Mouse (Mus musculus) adipocyte (in vitro differentiated cells): Measurements from ENCODE around the gene Fam169b.

Source experiments
- DNase-seq: peaks from one replicate; pipeline ENCODE4 v3.0.0-alpha.2; 2016; ENCODE audit warnings: low spot score

Gene Fam169b

DNA sequence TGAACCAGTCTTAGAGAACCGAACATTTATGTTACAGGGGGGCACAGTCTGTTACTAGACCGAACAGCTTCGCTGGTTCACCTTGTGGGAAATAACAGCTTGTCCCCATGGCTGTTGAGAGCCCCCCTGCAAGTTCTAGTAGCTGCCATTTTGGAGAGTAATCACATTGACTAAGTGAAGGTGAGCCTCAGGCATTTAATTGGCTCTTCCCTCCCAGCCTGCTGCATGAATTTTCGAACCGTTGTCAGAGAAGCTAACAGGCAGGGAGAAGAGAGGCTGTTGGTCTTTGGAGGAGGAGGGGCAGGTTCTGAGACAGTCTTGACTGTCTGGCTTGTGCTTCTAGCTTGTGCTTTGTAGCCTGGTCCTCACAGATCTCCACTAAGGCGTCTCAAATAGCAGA, 45.3 kb downstream of the Fam169b start:
- no peak for DNase-seq

- no peak for DNase-seq
These were observed 46.6 kb downstream of the Fam169b start for GRCm38 (mm10) chr7:68320078-68320810.

DNA sequence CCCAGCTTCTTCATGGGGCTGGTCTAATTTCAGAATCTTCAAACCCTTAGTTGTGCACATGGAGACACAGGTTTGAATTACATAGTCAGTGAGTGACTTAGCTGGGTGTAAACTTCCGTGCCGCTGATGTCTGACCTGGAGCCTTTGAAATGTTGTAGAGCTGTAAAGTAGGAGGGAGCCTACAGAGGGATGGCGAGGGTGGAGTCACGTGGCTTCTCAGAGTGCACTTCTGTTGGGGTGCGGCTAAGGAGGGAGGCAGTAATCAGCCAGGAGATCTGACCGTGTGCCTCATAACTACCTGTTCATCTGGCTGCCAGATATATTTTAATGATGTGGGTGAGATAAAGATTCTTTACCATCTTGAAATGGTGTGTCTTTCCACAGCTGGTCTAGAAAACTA, 49.4 kb downstream of the Fam169b start:
- no peak for DNase-seq

DNA sequence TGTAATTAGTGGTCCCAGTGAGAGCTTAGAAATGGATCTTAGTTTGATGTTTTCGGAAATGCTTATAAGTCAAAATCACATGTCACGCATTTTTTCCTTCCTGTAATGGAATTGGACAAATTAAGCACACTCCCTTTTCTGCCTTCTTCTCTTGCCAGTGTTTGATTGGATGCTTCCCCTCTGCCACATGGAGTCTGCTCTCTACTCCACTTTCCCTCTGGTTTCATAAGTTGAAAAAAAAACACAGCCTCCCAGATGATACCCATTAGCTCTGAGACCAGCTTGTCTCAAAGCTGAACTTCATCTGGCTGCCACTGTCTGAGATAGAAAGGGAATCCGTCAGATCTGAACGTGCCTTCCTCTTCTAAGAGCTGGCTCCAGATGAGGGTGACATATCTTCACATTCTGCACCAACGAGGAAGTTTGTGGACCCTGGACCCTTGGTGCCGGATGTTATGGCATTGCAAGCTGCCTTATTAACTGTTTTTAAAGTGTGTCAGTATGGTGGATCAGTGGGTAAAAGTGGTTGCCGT, 52.6 kb downstream of the Fam169b start:
- DNase-seq: no peak

DNA sequence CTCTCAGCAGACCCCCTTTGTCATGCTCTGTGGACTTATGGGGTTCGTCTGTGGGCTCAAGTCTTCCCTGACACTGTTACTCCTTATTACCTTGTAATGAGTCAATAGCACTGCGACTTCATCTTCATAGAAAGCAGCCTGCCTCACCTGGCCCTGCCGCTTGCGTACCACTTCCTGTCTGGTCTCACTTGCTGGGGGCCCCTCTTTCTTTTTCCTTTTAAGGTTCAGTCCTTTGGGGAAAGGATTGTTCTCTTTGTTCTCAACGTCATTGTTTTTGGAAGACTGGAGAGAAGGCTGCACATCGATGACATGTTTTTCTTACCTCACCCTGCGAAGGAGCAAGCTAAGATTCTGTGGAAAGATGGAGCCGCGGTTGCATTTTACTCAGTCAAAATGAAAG, 55.4 kb downstream of the Fam169b start:
- no peak for DNase-seq

GRCm38 (mm10) chr7:68332799-68333198, 59.2 kb downstream of the Fam169b start:
- DNase-seq: no peak

- no peak for DNase-seq
These were observed 63.6 kb downstream of the Fam169b start for GRCm38 (mm10) chr7:68337080-68337781.

DNA sequence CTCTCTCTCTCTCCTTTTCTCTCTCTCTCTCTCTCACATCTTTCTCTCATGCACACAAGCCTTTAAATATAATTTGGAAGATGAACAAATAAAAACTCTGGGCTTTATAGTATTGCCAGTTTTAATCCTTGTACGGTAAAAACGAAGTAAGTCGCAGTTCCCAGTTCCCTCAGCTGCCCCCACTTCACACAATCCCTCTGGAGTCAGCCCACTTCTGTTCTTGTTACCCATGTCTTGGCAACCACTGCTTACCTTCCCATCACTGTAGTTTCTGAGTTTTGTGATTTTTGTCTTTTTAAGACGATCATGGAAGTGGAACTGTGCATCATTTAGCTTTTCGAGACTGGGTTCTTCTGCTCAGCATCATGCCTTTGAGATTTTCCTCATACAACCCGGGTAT, 65.0 kb downstream of the Fam169b start:
- DNase-seq: no peak

- DNase-seq: no peak
These were observed 70.9 kb downstream of the Fam169b start for GRCm38 (mm10) chr7:68344561-68344960.

GRCm38 (mm10) chr7:68345963-68346362, 72.3 kb downstream of the Fam169b start:
- DNase-seq: no peak

DNA sequence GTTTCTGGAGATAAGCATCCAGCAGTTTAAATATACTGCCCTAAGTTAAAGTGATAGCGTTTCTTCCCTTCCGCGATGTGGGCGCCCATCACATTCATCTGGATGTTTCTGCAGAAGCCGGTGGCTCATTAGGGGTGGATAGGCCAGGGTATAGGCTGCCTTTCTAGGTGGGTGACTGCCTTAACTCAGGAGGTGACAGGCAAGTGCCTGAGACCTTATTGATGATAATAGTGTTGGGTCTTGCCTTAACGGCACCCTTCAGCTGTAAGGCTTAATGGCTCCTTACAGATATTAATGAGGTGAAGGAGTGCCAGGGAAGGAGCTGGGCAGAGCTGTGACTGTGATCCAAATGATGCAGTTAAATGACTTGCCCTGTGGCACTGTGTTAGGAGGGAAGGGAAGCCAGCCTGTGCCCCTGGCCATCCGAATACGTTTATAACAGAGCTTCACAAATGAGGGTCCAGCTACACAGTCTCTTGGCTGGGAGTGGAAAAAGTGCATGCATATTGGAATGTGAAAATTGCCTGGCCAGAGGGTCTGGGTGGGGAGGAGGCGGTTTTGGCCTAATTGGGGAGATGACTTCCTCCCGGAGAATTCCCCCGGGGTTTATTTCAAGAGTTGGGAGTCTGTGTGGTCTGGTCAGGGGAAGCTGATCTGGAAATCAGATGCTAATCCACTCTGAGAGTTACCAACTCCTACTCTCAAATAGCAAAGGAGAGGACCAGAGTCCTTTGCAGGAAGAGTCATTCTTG, 81.9 kb downstream of the Fam169b start:
- no peak for DNase-seq

DNA sequence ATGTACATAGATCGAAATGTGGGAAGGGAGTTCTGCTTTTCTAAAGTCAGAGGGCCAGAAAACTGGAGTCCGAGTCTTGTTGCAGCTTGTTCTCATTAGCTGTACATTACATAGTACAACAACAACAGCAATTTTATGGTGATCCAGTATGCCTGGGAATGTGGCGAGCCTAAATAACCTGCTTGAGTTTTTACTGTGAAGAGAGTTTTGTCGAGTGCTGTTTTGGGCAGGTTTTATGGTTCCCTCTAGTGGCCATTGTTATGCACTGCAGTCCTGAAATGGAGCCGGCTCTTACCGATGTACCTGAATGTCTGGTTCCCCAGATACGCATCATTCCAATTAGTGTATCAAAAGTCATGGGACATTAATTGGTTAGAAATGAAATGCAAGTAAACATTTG, 83.8 kb downstream of the Fam169b start:
- DNase-seq: peak; percentile 64

GRCm38 (mm10) chr7:68362609-68363008, 89.0 kb downstream of the Fam169b start:
- no peak for DNase-seq

GRCm38 (mm10) chr7:68365711-68366110, 92.1 kb downstream of the Fam169b start:
- no peak for DNase-seq

DNA sequence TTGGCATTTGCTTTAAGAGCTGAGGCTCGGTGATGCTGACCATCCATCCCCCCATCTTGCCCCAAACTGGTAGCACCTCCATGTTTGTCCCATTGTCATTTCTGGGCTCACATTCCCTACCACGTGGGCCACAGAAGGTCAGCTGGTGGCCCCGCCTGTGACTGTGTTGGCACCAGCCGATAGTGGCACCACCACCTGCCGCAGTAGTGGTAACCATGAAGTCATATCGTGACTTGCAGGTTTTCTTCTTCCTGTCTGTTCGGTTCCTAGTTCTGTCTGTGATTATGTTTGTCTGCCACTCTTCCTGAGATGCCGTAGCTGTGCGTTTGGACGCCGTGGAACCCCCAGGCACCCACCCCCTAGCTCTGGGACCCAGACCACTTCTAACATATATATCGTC, 95.3 kb downstream of the Fam169b start:
- no peak for DNase-seq

DNA sequence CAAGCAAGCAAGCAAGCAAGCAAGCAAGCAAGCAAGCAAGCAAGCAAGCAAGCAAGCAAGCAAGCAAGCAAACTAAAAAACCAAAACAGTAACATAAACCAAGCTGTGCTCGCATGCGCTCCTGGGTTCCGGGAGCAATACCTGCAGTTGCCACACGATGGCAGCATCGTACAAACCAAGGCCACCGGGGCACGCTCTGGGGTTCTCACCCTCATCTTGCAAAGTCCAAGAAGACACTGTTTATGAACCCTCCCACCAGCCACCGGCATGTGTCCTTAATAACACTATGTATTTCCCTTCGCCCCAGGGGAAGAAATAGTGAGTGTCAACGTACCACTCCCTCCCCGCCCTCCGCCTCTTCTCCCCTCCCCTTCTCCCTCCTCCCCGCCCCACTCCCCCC, 96.1 kb downstream of the Fam169b start:
- DNase-seq: peak; percentile 53

DNA sequence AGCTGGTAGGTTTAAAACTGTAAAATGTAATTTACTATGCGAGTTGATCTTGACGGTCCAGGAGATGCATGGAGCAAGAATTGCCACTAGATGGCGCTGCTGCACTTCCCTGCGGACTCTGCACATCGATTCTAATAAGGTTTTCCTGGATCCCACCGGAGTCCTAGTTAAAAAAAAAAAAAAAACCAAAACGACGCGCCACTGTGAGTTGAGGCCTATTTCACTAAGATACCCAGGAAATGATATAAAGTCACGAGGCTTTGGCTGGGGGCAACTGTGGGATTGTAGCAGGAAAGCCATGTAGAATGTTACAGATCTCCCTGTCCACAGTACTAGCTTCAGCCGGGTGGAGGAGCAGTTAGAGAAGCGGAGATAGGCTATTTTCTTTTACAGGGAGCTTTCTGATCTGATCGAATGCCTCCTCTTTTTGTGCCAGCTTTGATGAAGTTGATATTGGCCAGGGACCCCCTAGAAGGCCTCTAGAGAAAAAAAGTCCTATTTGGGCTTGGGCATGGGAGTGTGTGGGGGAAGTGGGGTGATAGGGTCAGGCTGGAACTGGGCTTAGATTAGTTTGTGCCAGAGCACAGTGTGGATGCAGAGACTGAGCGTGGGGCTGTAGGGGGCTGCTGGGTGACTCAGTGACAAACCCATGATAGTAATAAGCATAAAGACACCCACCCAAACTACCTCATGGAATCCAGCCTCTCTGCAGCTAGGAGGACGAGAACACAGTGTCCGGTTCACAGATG, 100.6 kb downstream of the Fam169b start:
- peak; percentile 56 for DNase-seq

DNA sequence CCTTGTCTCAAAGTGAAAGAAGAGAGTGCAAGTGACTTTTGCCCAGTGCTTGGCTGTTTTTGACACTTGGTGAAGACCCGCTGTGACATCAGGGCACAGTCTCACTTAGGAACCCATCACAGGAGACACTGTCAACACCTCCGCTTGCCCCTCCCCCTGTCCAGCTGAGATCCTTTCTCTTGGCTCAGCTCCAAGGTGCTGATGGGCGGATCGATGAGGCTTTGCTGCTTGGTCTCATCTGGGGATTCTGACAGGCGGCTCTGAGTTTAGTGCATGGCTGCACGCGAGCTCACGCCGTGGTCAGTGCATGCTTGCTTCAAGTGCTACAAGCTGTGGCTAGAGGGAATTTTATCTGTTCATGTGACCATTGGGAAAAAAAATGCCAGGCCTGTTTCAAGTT, 108.5 kb downstream of the Fam169b start:
- no peak for DNase-seq

- DNase-seq: no peak
These were observed 113.1 kb downstream of the Fam169b start for GRCm38 (mm10) chr7:68386767-68387166.

- DNase-seq: no peak
These were observed 122.2 kb downstream of the Fam169b start for GRCm38 (mm10) chr7:68395707-68396333.

DNA sequence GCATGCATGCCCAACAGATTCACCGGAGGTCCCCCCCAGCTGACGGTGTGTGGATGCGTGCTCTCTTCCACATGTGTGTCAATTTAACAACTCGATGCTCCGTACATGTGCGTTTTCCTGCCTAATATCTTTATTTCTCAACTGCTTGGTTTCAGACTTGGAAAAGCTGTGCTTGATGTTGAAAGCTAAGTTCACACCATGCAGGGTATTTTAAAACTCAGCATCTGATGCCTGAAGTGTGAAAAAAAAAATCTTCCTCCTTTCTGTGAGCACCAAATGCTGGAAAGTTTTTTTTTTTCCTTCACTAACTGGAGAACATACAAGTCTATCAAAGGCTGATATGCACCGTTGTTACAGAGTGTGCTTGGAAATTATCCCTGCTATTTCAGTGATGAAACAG, 126.9 kb downstream of the Fam169b start:
- DNase-seq: no peak

GRCm38 (mm10) chr7:68408611-68409010, 135.0 kb downstream of the Fam169b start:
- DNase-seq: no peak
